Mouse (Mus musculus) CD8-positive naive resting alpha-beta T cell, adult 2 months (primary cell): ENCODE results near the gene D3Ertd254e.

Experiments used
- DNase-seq, 2 experiments: peaks; one replicate each; pipeline ENCODE4 v3.0.0; 2022; ENCODE audit warnings: low read depth in 2 of 2, low spot score in 2 of 2

Gene D3Ertd254e

DNA sequence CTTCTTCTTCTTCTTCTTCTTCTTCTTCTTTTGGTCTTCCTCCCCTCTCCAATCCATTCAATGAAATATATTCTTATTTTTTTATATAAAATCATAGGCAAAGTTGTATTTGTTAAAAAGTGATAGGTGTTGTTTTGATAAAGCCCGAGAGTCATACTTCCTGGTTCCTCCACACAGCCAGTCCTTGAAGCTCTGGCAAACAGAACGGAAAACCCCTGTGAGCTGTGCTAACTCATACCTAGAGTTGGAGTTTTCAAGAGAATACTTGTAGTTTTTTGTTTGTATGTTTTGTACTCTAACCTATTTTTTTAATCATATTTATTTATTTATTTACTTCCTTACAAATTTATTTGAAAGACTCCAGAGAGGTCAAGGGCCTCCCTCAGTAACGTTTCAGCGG lies 61.9 kb downstream of the D3Ertd254e start:
- no peak for DNase-seq
